Mouse (Mus musculus): ENCODE measurements around the gene Pim1.
"Not testable (repeated sequence)": the region's sequence is repeated elsewhere in the genome, so short reads cannot be mapped to it uniquely, and the experiment has no call there.

DNA sequence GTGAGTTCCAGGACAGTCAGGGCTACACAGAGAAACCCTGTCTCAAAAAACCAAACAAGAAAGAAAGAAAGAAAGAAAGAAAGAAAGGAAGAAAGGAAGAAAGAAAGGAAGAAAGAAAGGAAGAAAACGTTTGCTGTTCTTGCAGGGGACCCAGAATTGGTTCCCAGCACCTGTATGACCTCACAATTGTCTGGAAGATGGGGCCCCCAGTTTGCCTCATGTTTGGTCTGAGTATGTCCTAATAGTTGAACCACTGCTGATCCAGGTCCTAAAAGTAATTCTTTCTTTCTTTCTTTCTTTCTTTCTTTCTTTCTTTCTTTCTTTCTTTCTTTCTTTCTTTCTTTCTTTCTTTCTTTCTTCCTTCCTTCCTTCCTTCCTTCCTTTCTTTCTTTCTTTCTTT, 6.9 kb downstream of the Pim1 start:
- not testable (repeated sequence) for TF ChIP-seq CTCF (conservative IDR thresholded peaks at IDR 0.05; ENCODE audit: low read length); POU5F1 (IDR thresholded peaks at IDR 0.05; ENCODE audit: borderline replicate concordance, low read length)

Data from E14TG2a.4 (cell line).